Mouse (Mus musculus): ENCODE results near the gene Plcg2.

- no peak for TF ChIP-seq CTCF (IDR thresholded peaks at IDR 0.05; ENCODE audit: low read depth, low read length)
- TF ChIP-seq POLR2A (IDR thresholded peaks at IDR 0.05; ENCODE audit: borderline replicate concordance, low read depth, low read length): no peak
These were observed 28.4 kb upstream of the Plcg2 start for GRCm38 (mm10) chr8:117469431-117470341.
